ENCODE assay signal across 10 mouse cellular contexts in the genomic region with DNA sequence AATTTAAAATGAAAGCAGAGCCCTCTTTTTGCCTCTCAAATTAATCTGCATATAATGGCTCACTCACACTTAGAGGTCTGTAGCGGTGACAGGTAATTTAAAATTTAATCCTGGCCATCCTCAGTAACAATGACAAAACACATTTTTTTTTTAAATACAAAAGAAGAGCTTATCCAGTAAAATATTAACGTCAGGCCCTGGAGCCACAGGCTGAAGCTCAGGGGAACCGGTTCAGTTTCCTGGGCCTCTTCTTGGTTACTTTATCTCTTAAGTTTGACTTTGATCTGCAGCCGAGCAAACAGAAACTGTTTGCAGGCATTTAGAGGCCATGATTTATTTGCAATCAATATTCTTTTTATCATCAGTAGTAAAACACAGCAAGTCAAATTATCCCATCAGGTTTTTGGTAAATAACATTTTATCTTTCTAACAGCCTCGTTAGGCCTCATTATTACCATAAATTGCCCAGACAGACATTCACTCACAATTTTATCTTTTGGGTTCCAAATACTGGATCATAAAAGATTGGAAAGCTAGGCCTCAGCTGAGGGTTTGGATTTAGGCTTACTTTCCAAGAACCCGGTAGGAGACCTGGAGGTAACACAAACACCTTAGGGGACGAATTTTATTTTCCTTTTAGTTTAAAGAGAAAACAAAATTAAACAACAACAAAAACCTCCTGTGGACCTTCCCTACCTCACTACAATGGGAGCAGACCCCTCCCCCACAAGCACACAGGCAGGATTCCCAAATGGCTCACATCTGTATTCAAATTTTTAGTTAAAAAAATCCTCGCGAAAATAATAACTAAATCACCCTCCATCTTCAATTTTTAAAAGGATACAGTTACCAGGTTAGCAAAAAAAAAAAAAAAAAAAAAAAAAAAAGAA. TPM values are rescaled to one million over a fixed set of nuclear protein-coding genes. Genes with fewer than 3 reads are reported as not detected.
DNase-seq lines count a peak whose midpoint lies in the region; ATAC-seq and TF ChIP-seq lines count a peak whose summit lies in the region.
"Had no signal": no experiment of that assay in that cellular context is flagged by ENCODE, and none has a peak within 500 bp of the region (broad histone marks: within the 10 kb centered on the region; RNA-seq: fewer than 3 reads in every experiment).

No protein-coding gene starts in this region.

- no peaks in the 10 kb centered on the region for H3K36me3 ChIP-seq in kidney, embryonic 16.5 days (ENCODE audit: insufficient read depth, low read length)
- no peaks in the 10 kb centered on the region for H3K36me3 ChIP-seq in kidney, embryonic 14.5 days (ENCODE audit: control insufficient read depth, insufficient read depth, low read length)
- H3K36me3 ChIP-seq in embryonic facial prominence, embryonic 10.5 days (replicated peaks), result no peaks in the 10 kb centered on the region
- peaks cover 6% of the 10 kb centered on the region for H3K36me3 ChIP-seq in hindbrain, embryonic 12.5 days
- H3K36me3 ChIP-seq in midbrain, postnatal 0 days (ENCODE audit: insufficient read depth, low read length), result no peaks in the 10 kb centered on the region

- no peak for TF ChIP-seq CTCF in midbrain, postnatal 0 days (IDR thresholded peaks at IDR 0.05)

- H3K4me1 ChIP-seq in kidney, embryonic 16.5 days (ENCODE audit: insufficient read depth, low read length), result peaks cover 12% of the 10 kb centered on the region
- H3K4me1 ChIP-seq in kidney, embryonic 14.5 days (ENCODE audit: control insufficient read depth, insufficient read depth, low read length), result peaks cover 10% of the 10 kb centered on the region; the same call in 1 of the 2 replicates
- peaks cover 56% of the 10 kb centered on the region for H3K4me1 ChIP-seq in embryonic facial prominence, embryonic 10.5 days
- H3K4me1 ChIP-seq in hindbrain, embryonic 12.5 days, result peaks cover 53% of the 10 kb centered on the region
- H3K4me1 ChIP-seq in midbrain, postnatal 0 days (ENCODE audit: insufficient read depth, low read length), result no peaks in the 10 kb centered on the region

- H3K27me3 ChIP-seq in kidney, embryonic 16.5 days (ENCODE audit: insufficient read depth, low read length), result peaks cover 96% of the 10 kb centered on the region
- peaks cover 95% of the 10 kb centered on the region for H3K27me3 ChIP-seq in kidney, embryonic 14.5 days (ENCODE audit: control insufficient read depth, insufficient read depth, low read length)
- H3K27me3 ChIP-seq in embryonic facial prominence, embryonic 10.5 days (replicated peaks; ENCODE audit: low read depth, poor library complexity, severe bottlenecking), result peaks cover 97% of the 10 kb centered on the region
- H3K27me3 ChIP-seq in hindbrain, embryonic 12.5 days, result peaks cover 58% of the 10 kb centered on the region
- H3K27me3 ChIP-seq in midbrain, postnatal 0 days (ENCODE audit: insufficient read depth, low read length), result peaks cover 12% of the 10 kb centered on the region

- ATAC-seq in kidney, embryonic 16.5 days (ENCODE audit: low FRiP score, low TSS enrichment), result no peak
- ATAC-seq in kidney, embryonic 14.5 days (ENCODE audit: low FRiP score, low TSS enrichment), result no peak
- ATAC-seq in hindbrain, embryonic 12.5 days (ENCODE audit: low FRiP score), result no peak
- no peak for ATAC-seq in midbrain, postnatal 0 days (ENCODE audit: low FRiP score)
- no peak for ATAC-seq in megakaryocyte-erythroid progenitor cell, adult 5-6 weeks (replicated peaks; ENCODE audit: low FRiP score, low TSS enrichment, poor library complexity, severe bottlenecking)

- 7% methylated on average over 9 of the region's 9 CpGs for WGBS in kidney, embryonic 16.5 days
- WGBS in kidney, embryonic 14.5 days, result 4% methylated on average over 9 of the region's 9 CpGs
- WGBS in embryonic facial prominence, embryonic 10.5 days, result 3% methylated on average over 9 of the region's 9 CpGs
- WGBS in hindbrain, embryonic 12.5 days, result 6% methylated on average over 9 of the region's 9 CpGs
- 15% methylated on average over 9 of the region's 9 CpGs for WGBS in midbrain, postnatal 0 days

- no peak overlapping the region for H3K27ac ChIP-seq in kidney, embryonic 16.5 days (ENCODE audit: low read length)
- no peak overlapping the region for H3K27ac ChIP-seq in kidney, embryonic 14.5 days (ENCODE audit: low read depth, low read length)
- H3K27ac ChIP-seq in embryonic facial prominence, embryonic 10.5 days (replicated peaks), result no peak overlapping the region
- peak overlapping the region; percentile 82 for H3K27ac ChIP-seq in hindbrain, embryonic 12.5 days
- peak overlapping the region; percentile 75 for H3K27ac ChIP-seq in midbrain, postnatal 0 days (ENCODE audit: low read depth, low read length)
- H3K27ac ChIP-seq: liver, embryonic 14.5 days had no signal

- no peak overlapping the region for H3K4me2 ChIP-seq in kidney, embryonic 16.5 days (replicated peaks; ENCODE audit: low read depth, low read length)
- no peak overlapping the region for H3K4me2 ChIP-seq in kidney, embryonic 14.5 days (replicated peaks; ENCODE audit: low read depth, low read length)
- peak overlapping the region; percentile 67 for H3K4me2 ChIP-seq in hindbrain, embryonic 12.5 days (replicated peaks)
- peak overlapping the region; percentile 66 for H3K4me2 ChIP-seq in midbrain, postnatal 0 days (ENCODE audit: low read depth, low read length, poor library complexity, severe bottlenecking)

- no peak for DNase-seq in embryonic facial prominence, embryonic 10.5 days (ENCODE audit: low spot score)
- no peak for DNase-seq in midbrain, postnatal 0 days (ENCODE audit: low spot score)
- DNase-seq in adrenal gland, postnatal 14 days, result no peak
- DNase-seq: gastrocnemius, postnatal 25 days had no signal

- H3K9ac ChIP-seq in kidney, embryonic 16.5 days (replicated peaks; ENCODE audit: low read length), result no peak overlapping the region
- H3K9ac ChIP-seq in kidney, embryonic 14.5 days (ENCODE audit: low read depth, low read length), result no peak overlapping the region
- peak overlapping the region; percentile 80 for H3K9ac ChIP-seq in hindbrain, embryonic 12.5 days
- H3K9ac ChIP-seq in midbrain, postnatal 0 days (replicated peaks; ENCODE audit: low read length, poor library complexity, severe bottlenecking), result peak overlapping the region; percentile 87
- H3K9ac ChIP-seq: liver, embryonic 14.5 days had no signal

- peak overlapping the region; percentile 50 for H3K4me3 ChIP-seq in kidney, embryonic 16.5 days (ENCODE audit: low read length)
- no peak overlapping the region for H3K4me3 ChIP-seq in kidney, embryonic 14.5 days (ENCODE audit: low read length)
- H3K4me3 ChIP-seq in embryonic facial prominence, embryonic 10.5 days, result peak overlapping the region; percentile 67
- peak overlapping the region; percentile 78 for H3K4me3 ChIP-seq in hindbrain, embryonic 12.5 days
- peak overlapping the region; percentile 74 for H3K4me3 ChIP-seq in midbrain, postnatal 0 days (ENCODE audit: low read depth, low read length)

- H3K9me3 ChIP-seq in kidney, embryonic 16.5 days (ENCODE audit: low read length), result no peaks in the 10 kb centered on the region
- H3K9me3 ChIP-seq in kidney, embryonic 14.5 days (ENCODE audit: control insufficient read depth, low read length), result no peaks in the 10 kb centered on the region
- no peaks in the 10 kb centered on the region for H3K9me3 ChIP-seq in embryonic facial prominence, embryonic 10.5 days
- H3K9me3 ChIP-seq in hindbrain, embryonic 12.5 days (replicated peaks), result no peaks in the 10 kb centered on the region
- no peaks in the 10 kb centered on the region for H3K9me3 ChIP-seq in midbrain, postnatal 0 days (ENCODE audit: low read length)

RNA-seq across cellular contexts. Expression of gene Irx1, which starts 2.4 kb away (rescaled TPM):
- 2.0 and 3.5 TPM in 2 replicates for polyA plus RNA-seq in kidney, embryonic 16.5 days (2015; fragmentation: Nextera tagmentation; extraction: Ambion mirVana)
- 2.1 and 3.5 TPM in 2 replicates for polyA plus RNA-seq in kidney, embryonic 14.5 days (2014; fragmentation: Nextera tagmentation; extraction: Ambion mirVana)
- polyA plus RNA-seq in embryonic facial prominence, embryonic 10.5 days (2016; fragmentation: Nextera tagmentation; extraction: Ambion mirVana), result 0.72 and 1.2 TPM in 2 replicates
- 16.1 and 18.6 TPM in 2 replicates for polyA plus RNA-seq in hindbrain, embryonic 12.5 days (2016; fragmentation: Nextera tagmentation; extraction: Ambion mirVana)
- total RNA-seq in midbrain, postnatal 0 days (2014; rRNA removed), result 93.0 and 96.1 TPM in 2 replicates
- 8.3 and 9.1 TPM in 2 replicates for polyA plus RNA-seq in midbrain, postnatal 0 days (2015; fragmentation: Nextera tagmentation; extraction: Ambion mirVana)
- total RNA-seq in adrenal gland, postnatal 14 days (2021), result 0.41 TPM in 1 of 2 replicates, not detected in the other
- total RNA-seq in megakaryocyte-erythroid progenitor cell, adult 5-6 weeks (2014; fragmentation: Nextera tagmentation), result not detected in 2 replicates
- not detected in 2 replicates for total RNA-seq in megakaryocyte-erythroid progenitor cell, adult 5-6 weeks (2017)
- total RNA-seq: gastrocnemius, postnatal 25 days had no signal
- polyA plus RNA-seq: large intestine, adult 2 months had no signal

Comparison
In these comparisons a context has a peak if more than half of its experiments do, and no peak if none do; other contexts are left out.
1. H3K27ac ChIP-seq: peak in hindbrain, embryonic 12.5 days (single experiment) and midbrain, postnatal 0 days (single experiment); none in kidney, embryonic 16.5 days (single experiment), kidney, embryonic 14.5 days (single experiment) and embryonic facial prominence, embryonic 10.5 days (single experiment).
2. H3K4me2 ChIP-seq: peak in hindbrain, embryonic 12.5 days (single experiment) and midbrain, postnatal 0 days (single experiment); none in kidney, embryonic 16.5 days (single experiment) and kidney, embryonic 14.5 days (single experiment).
3. H3K9ac ChIP-seq: peak in hindbrain, embryonic 12.5 days (single experiment) and midbrain, postnatal 0 days (single experiment); none in kidney, embryonic 16.5 days (single experiment) and kidney, embryonic 14.5 days (single experiment).